Mouse (Mus musculus) thymus, postnatal 0 days (tissue): ENCODE results near the gene Foxb2. TPM values are rescaled to one million over a fixed set of nuclear protein-coding genes. Genes with fewer than 3 reads are reported as not detected.

Experiments used
- DNase-seq: peaks from one replicate; pipeline ENCODE4 v3.0.0-alpha.2; 2015; ENCODE audit warnings: low spot score
- polyA plus RNA-seq: library from polyadenylated mRNA; unstranded; fragments of >200 nt; fragmentation: Nextera tagmentation; extraction: Ambion mirVana; gene quantifications from 2 replicates; pipeline ENCODE4 v1.2.1, GENCODE M21; 2015

Gene Foxb2
- polyA plus RNA-seq, 1 experiment from 2014 or later: 0.14 TPM

- no peak for DNase-seq
Measured at GRCm38 (mm10) chr19:16825228-16825627, 48.4 kb downstream of the Foxb2 start.

Other genes starting within 250 kb of the Foxb2 start
- gene Vps13a, start 92.9 kb downstream of the Foxb2 start, polyA plus RNA-seq: 16.4 and 17.9 TPM in 2 replicates
- 0.59 and 0.60 TPM in 2 replicates for gene Prune2, start 82.3 kb upstream of the Foxb2 start, polyA plus RNA-seq